Mouse (Mus musculus) erythroblast, adult 5-6 weeks (primary cell): ENCODE results near the gene Nav1. TPM values are rescaled to one million over a fixed set of nuclear protein-coding genes. Genes with fewer than 3 reads are reported as not detected.

Experiments
- ATAC-seq: replicated peaks from 2 replicates; pipeline ENCODE4 v1.8.0; 2016; ENCODE audit warnings: moderate number of reproducible peaks, mild to moderate bottlenecking, moderate TSS enrichment, inconsistent platforms; ENCODE audit not compliant: poor library complexity, low FRiP score, severe bottlenecking
- total RNA-seq, 2 experiments: library from RNA; stranded (forward) in 1 of 2; stranded (reverse) in 1 of 2; fragments of 150-400 nt in 1 of 2; fragments of 200-764, 138-1000 nt in 1 of 2; gene quantifications; 2 replicates each; pipeline versions ENCODE4 v1.2.3 to v1.2.4; 2015 to 2017; ENCODE audit warnings: low replicate concordance in 2 of 2

Gene Nav1
- total RNA-seq, 2 experiments from 2014 or later: 0.77 to 1.7 TPM

- no peak for ATAC-seq
Measured at GRCm38 (mm10) chr1:135466935-135467334, 140.2 kb downstream of the Nav1 start.

GRCm38 (mm10) chr1:135465734-135466133 lies 141.4 kb downstream of the Nav1 start:
- ATAC-seq: no peak

GRCm38 (mm10) chr1:135462736-135463135 lies 144.4 kb downstream of the Nav1 start:
- ATAC-seq: no peak

GRCm38 (mm10) chr1:135462304-135462703 lies 144.8 kb downstream of the Nav1 start:
- ATAC-seq: no peak

- ATAC-seq: no peak
Measured at GRCm38 (mm10) chr1:135461097-135461730, 145.9 kb downstream of the Nav1 start.

- no peak for ATAC-seq
Measured at GRCm38 (mm10) chr1:135460521-135460920, 146.6 kb downstream of the Nav1 start.

- ATAC-seq: no peak
Measured at GRCm38 (mm10) chr1:135457860-135458259, 149.2 kb downstream of the Nav1 start.

- ATAC-seq: no peak
Measured at GRCm38 (mm10) chr1:135452259-135452658, 154.8 kb downstream of the Nav1 start.

- ATAC-seq: no peak
Measured at GRCm38 (mm10) chr1:135451419-135451818, 155.7 kb downstream of the Nav1 start.

GRCm38 (mm10) chr1:135449876-135450275 lies 157.2 kb downstream of the Nav1 start:
- ATAC-seq: no peak

- no peak for ATAC-seq
Measured at GRCm38 (mm10) chr1:135448940-135449339, 158.2 kb downstream of the Nav1 start.

- no peak for ATAC-seq
Measured at GRCm38 (mm10) chr1:135443506-135443905, 163.6 kb downstream of the Nav1 start.

GRCm38 (mm10) chr1:135441861-135442260 lies 165.2 kb downstream of the Nav1 start:
- no peak for ATAC-seq

GRCm38 (mm10) chr1:135440986-135441385 lies 166.1 kb downstream of the Nav1 start:
- ATAC-seq: no peak

- no peak for ATAC-seq
Measured at GRCm38 (mm10) chr1:135438801-135439200, 168.3 kb downstream of the Nav1 start.

GRCm38 (mm10) chr1:135435823-135436222 lies 171.3 kb downstream of the Nav1 start:
- no peak for ATAC-seq

- ATAC-seq: peak; percentile 54
Measured at GRCm38 (mm10) chr1:135430669-135431017, 176.5 kb downstream of the Nav1 start.

GRCm38 (mm10) chr1:135429901-135430668 lies 177.0 kb downstream of the Nav1 start, which contains the start of gene Ipo9:
TSS of gene Ipo9 (minus strand) at chr1:135430499.
- peak; percentile 96 for ATAC-seq

- ATAC-seq: no peak
Measured at GRCm38 (mm10) chr1:135427390-135427789, 179.7 kb downstream of the Nav1 start.

- ATAC-seq: no peak
Measured at GRCm38 (mm10) chr1:135426645-135427044, 180.4 kb downstream of the Nav1 start.

- no peak for ATAC-seq
Measured at GRCm38 (mm10) chr1:135422772-135423171, 184.3 kb downstream of the Nav1 start.
